Mouse (Mus musculus): ENCODE measurements around the gene Cd300ld5.
"Not testable (repeated sequence)": the region's sequence is repeated elsewhere in the genome, so short reads cannot be mapped to it uniquely, and the experiment has no call there.

The Cd300ld5 gene

DNA sequence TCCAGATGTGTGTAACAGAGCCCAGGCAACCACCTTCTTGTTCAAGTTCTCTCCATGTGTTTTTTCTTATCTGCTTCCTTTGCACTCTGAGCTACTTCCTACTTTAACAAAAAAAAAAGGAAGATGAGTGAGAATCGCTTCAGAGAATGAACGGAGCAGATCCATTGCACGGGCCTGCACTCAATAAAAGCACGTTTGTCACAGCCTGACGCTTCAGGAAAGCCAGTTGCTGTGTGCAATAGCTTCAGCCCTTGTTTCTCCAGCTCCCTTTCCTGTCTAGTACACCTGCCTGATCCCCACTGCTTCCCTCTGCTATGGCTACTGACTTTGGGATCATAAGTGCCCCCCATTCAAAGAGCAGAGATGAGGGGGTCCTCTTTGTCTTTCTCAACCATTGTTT lies 24.5 kb upstream of the Cd300ld5 start, which contains the start of gene Cd300e:
Cd300e (minus strand) TSS at position 101 of the 400 bp plus-strand sequence.
- no peak for TF ChIP-seq GATA4 (IDR thresholded peaks at IDR 0.05; ENCODE audit: insufficient replicate concordance, low read length)

DNA sequence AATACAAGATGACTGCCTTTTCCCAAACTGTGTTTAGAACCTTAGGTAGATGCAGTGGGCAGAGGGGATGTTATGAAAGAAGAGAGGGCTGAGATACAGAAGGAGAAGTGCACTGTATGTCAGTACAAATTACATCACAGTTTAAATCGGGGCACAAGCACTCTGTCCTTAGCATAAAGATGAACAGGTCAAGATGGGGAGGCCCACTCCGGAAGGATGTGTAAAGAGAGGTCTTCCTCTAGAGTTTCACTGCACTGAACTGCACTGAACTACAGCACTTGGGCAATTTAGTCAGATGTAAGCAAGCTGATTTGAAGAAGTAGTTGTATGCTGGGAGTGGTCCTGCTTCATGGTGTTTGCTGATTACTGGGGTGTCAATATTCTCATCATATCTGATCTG lies 22.2 kb upstream of the Cd300ld5 start:
- no peak for TF ChIP-seq GATA4 (IDR thresholded peaks at IDR 0.05; ENCODE audit: insufficient replicate concordance, low read length)

DNA sequence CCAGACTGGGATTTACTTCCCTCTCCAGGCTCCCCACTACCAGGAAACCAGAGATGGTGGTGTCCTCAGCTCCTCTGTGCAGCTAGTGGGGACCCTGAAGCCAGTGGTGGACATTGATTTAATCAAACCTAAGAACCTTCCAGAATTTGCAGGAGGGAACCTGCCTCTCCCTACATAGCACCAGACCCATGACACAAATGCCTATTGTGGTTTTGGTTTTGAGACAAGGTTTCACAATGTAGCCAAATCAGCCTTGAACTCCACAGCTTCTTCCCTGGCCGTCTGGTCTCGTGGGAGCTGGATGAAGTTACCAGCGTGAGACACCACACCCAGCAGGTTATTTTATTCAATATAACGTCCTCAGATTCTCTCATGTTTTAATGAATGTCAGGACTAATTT lies 21.1 kb upstream of the Cd300ld5 start:
- TF ChIP-seq GATA4 (IDR thresholded peaks at IDR 0.05; ENCODE audit: insufficient replicate concordance, low read length), result no peak

GRCm38 (mm10) chr11:115054537-115054936 lies 17.0 kb upstream of the Cd300ld5 start:
- no peak for TF ChIP-seq GATA4 (IDR thresholded peaks at IDR 0.05; ENCODE audit: insufficient replicate concordance, low read length)

- no peak for TF ChIP-seq GATA4 (IDR thresholded peaks at IDR 0.05; ENCODE audit: insufficient replicate concordance, low read length)
These were observed 15.4 kb upstream of the Cd300ld5 start for GRCm38 (mm10) chr11:115052991-115053390.

GRCm38 (mm10) chr11:115052206-115052605 lies 14.6 kb upstream of the Cd300ld5 start:
- TF ChIP-seq GATA4 (IDR thresholded peaks at IDR 0.05; ENCODE audit: insufficient replicate concordance, low read length), result no peak

DNA sequence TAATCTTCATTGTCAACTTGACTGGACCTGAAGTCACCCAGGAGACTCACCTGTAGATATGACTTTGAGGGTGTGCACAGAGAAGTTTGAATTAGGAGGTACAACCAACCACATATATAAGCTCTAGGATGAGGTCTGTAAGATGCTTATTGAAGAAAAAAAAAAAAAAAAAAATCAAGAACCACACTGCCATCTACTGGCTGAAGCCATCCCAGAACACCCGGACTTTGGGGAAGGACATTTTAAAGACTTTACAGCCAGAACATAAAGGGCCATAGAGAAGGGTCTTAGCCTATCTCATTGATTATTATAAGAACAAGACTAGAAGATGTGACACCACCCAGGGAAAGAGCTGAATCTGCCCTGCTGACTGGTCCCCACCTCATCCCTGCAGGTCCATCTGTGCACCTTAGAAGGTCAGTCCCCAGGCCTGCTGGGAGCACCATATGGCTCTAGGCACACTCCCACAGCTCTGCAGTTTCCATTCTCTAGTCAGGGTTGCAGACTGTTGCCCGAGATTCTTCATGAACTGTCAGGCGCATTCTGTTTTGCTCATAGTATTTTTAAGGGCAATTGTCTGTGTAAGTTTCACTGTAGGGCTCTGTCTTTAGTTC lies 11.8 kb upstream of the Cd300ld5 start:
- TF ChIP-seq GATA4 (IDR thresholded peaks at IDR 0.05; ENCODE audit: insufficient replicate concordance, low read length), result no peak

GRCm38 (mm10) chr11:115048259-115048658 lies 10.7 kb upstream of the Cd300ld5 start, which contains the start of gene Cd300ld3:
TSS of gene Cd300ld3 (minus strand) at chr11:115048409.
- no peak for TF ChIP-seq GATA4 (IDR thresholded peaks at IDR 0.05; ENCODE audit: insufficient replicate concordance, low read length)

- TF ChIP-seq GATA4 (IDR thresholded peaks at IDR 0.05; ENCODE audit: insufficient replicate concordance, low read length), result not testable (repeated sequence)
These were observed 10.7 kb downstream of the Cd300ld5 start, which contains the start of gene Cd300ld4 for GRCm38 (mm10) chr11:115026912-115027311. TSS of gene Cd300ld4 (minus strand) at chr11:115027012.

DNA sequence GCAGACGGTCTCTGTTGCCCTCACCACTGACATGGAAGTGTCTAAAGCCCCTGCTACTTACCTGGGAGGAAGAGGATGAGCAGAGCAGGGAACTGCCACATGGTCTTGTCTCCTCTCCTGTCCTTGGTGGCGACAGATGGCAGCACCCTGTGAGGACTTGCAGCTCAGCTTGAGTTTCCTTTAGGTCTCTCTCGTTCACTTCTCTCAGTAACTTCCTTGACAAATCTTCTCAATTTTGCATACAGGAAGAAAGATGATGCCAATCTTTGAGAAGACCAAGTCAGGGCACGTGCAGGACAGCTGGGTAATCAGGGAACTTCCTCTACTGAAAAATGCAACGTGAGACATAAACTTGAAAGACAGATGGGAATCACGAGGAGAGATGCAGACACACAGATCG lies 21.5 kb downstream of the Cd300ld5 start, which contains the start of gene Cd300ld2:
Cd300ld2 (minus strand) TSS at position 101 of the 400 bp plus-strand sequence.
- not testable (repeated sequence) for TF ChIP-seq GATA4 (IDR thresholded peaks at IDR 0.05; ENCODE audit: insufficient replicate concordance, low read length)

GRCm38 (mm10) chr11:115004070-115004469 lies 33.5 kb downstream of the Cd300ld5 start:
- no peak for TF ChIP-seq GATA4 (IDR thresholded peaks at IDR 0.05; ENCODE audit: insufficient replicate concordance, low read length)

GRCm38 (mm10) chr11:115001474-115002040 lies 36.0 kb downstream of the Cd300ld5 start, which contains the start of gene Cd300c2:
TSS of gene Cd300c2 (minus strand) at chr11:115001880.
- no peak for TF ChIP-seq GATA4 (IDR thresholded peaks at IDR 0.05; ENCODE audit: insufficient replicate concordance, low read length)

GRCm38 (mm10) chr11:114989793-114990192 lies 47.8 kb downstream of the Cd300ld5 start, which contains the start of gene Cd300ld:
TSS of gene Cd300ld (minus strand) at chr11:114989922.
- TF ChIP-seq GATA4 (IDR thresholded peaks at IDR 0.05; ENCODE audit: insufficient replicate concordance, low read length), result no peak

GRCm38 (mm10) chr11:114981866-114982265 lies 55.7 kb downstream of the Cd300ld5 start:
- TF ChIP-seq GATA4 (IDR thresholded peaks at IDR 0.05; ENCODE audit: insufficient replicate concordance, low read length), result no peak

Measured in liver, adult (tissue).